Mouse (Mus musculus) myocyte (in vitro differentiated cells): ENCODE results near the gene Myo18b.

ENCODE experiments used
- CEBPB ChIP-seq: IDR thresholded peaks from 2 replicates; pipeline ENCODE4 v1.6.1; 2011; ENCODE audit warnings: mild to moderate bottlenecking, moderate library complexity; ENCODE audit not compliant: poor library complexity, insufficient read depth, severe bottlenecking
- E2F4 ChIP-seq: IDR thresholded peaks from one replicate; pipeline ENCODE4 v1.6.1; 2011; ENCODE audit warnings: mild to moderate bottlenecking, control low read depth, moderate library complexity; ENCODE audit not compliant: insufficient read depth
- MAX ChIP-seq: IDR thresholded peaks from one replicate; pipeline ENCODE4 v1.6.1; 2011; ENCODE audit warnings: low read depth, mild to moderate bottlenecking, control low read depth
- MYOD1 ChIP-seq, 3 experiments: IDR thresholded peaks; one replicate each; pipeline ENCODE4 v1.6.1; 2011; ENCODE audit warnings: control low read depth in 2 of 3, low read depth in 2 of 3, mild to moderate bottlenecking in 2 of 3, moderate library complexity in 1 of 3; ENCODE audit not compliant: insufficient read length in 2 of 3, control insufficient read depth in 1 of 3
- MYOG ChIP-seq, 3 experiments: IDR thresholded peaks; one replicate each; pipeline ENCODE4 v1.6.1; 2011; ENCODE audit warnings: control low read depth in 2 of 3, low read depth in 2 of 3, mild to moderate bottlenecking in 2 of 3; ENCODE audit not compliant: insufficient read length in 2 of 3, control insufficient read depth in 1 of 3, insufficient read depth in 1 of 3
- POLR2A ChIP-seq: IDR thresholded peaks from one replicate; pipeline ENCODE4 v1.6.1; 2011; ENCODE audit warnings: low read depth, mild to moderate bottlenecking, control low read depth, moderate library complexity; ENCODE audit not compliant: insufficient read length
- POLR2AphosphoS2 ChIP-seq: IDR thresholded peaks from one replicate; pipeline ENCODE4 v1.6.1; 2011; ENCODE audit warnings: low read depth, control low read depth; ENCODE audit not compliant: insufficient read length
- REST ChIP-seq: IDR thresholded peaks from one replicate; pipeline ENCODE4 v1.6.1; 2011; ENCODE audit warnings: mild to moderate bottlenecking, control low read depth, moderate library complexity; ENCODE audit not compliant: insufficient read depth, insufficient read length
- TCF12 ChIP-seq: IDR thresholded peaks from one replicate; pipeline ENCODE4 v1.6.1; 2011; ENCODE audit warnings: mild to moderate bottlenecking, control low read depth; ENCODE audit not compliant: poor library complexity, insufficient read depth, severe bottlenecking
- TCF3 ChIP-seq: IDR thresholded peaks from one replicate; pipeline ENCODE4 v1.6.1; 2011; ENCODE audit warnings: low read depth, control low read depth; ENCODE audit not compliant: insufficient read length
- USF1 ChIP-seq: IDR thresholded peaks from one replicate; pipeline ENCODE4 v1.6.1; 2011; ENCODE audit warnings: low read depth, mild to moderate bottlenecking, control low read depth, moderate library complexity

DNA sequence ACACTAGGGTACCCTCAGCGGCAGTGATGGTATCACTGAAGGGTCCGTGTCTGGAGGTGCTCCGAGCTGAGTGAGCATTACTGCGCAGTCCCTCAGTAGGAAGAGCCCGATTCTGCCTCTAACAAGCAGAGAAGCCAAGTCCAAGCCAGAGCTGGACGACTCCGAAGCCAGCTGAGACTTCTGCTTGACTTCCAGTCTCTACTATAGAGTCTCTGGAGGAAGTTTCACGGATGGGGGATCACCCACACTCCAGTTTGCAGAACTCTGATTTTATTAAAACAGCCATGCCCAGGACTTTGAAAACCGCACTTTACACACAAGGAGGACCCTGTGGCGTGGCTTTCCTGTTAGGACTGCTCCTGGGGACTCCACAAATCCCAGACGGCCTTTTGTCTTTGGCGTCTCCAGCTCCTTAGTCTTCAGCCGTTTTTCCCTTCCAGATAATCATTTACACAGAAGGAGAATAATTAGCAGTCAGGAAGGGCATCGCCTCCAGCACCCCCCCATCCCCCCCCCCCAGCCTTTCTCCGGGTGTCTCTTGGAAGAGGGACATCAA, 240.1 kb downstream of the Myo18b start:
- TF ChIP-seq USF1, result no peak
- TF ChIP-seq E2F4, result no peak
- no peak for TF ChIP-seq POLR2A
- no peak for TF ChIP-seq MYOG (IDR thresholded peaks at IDR 0.05; ENCODE audit: control insufficient read depth in 1 of 3, insufficient read depth in 1 of 3, insufficient read length in 2 of 3, low read depth in 2 of 3)
- TF ChIP-seq REST, result no peak
- TF ChIP-seq MAX, result no peak
- TF ChIP-seq TCF12, result no peak
- TF ChIP-seq MYOD1 (IDR thresholded peaks at IDR 0.05; ENCODE audit: control insufficient read depth in 1 of 3, insufficient read length in 2 of 3, low read depth in 2 of 3), result no peak
- TF ChIP-seq CEBPB, result no peak
- no peak for TF ChIP-seq POLR2AphosphoS2
- no peak for TF ChIP-seq TCF3
